In the genomic region with DNA sequence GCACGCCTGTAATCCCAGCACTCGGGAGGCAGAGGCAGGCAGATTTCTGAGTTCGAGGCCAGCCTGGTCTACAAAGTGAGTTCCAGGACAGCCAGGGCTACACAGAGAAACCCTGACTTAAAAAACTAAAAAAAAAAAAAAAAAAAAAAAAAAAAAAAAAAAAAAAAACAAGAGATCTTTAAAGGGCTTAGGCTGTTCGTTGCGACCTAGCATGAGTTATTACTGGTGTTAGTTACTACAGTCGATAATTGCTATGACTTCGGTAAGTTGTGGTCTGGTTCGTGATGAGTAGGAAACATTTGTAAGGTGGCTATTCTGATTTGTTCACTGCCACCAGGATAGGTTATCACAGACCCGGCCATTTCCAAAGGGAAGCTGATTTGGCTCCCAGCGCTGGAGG, we compare ENCODE assay signal across 17 mouse cellular contexts. TPM values are rescaled to one million over a fixed set of nuclear protein-coding genes. Genes with fewer than 3 reads are reported as not detected.
"Had no signal": no experiment of that assay in that cellular context is flagged by ENCODE, and none has a peak within 500 bp of the region (broad histone marks: within the 10 kb centered on the region; RNA-seq: fewer than 3 reads in every experiment).

No protein-coding gene starts in this region.

RNA-seq across cellular contexts. Expression of a gene that starts 41.9 kb away (rescaled TPM):
- total RNA-seq: gastrocnemius, adult 2 months; gastrocnemius, postnatal 10 days; gastrocnemius, postnatal 25 days; gastrocnemius, postnatal 4 days; heart, adult 18-20 months; heart, postnatal 10 days; heart, postnatal 25 days; liver, adult 2 months had no signal
- polyA plus RNA-seq: hindbrain, embryonic 10.5 days; hindbrain, embryonic 12.5 days; hindbrain, embryonic 14.5 days; hindbrain, embryonic 16.5 days; inflammation-experienced regulatory T-cells, adult 6 months; kidney, adult 2 months; kidney, postnatal 0 days; limb, embryonic 11.5 days; liver, adult 2 months; liver, embryonic 12.5 days had no signal

RNA-seq across cellular contexts. Expression of a gene that starts 47.2 kb away (rescaled TPM):
- polyA plus RNA-seq: inflammation-experienced regulatory T-cells, adult 6 months had no signal
